Mouse (Mus musculus): ENCODE data around the gene S1pr1.

S1pr1 gene

DNA sequence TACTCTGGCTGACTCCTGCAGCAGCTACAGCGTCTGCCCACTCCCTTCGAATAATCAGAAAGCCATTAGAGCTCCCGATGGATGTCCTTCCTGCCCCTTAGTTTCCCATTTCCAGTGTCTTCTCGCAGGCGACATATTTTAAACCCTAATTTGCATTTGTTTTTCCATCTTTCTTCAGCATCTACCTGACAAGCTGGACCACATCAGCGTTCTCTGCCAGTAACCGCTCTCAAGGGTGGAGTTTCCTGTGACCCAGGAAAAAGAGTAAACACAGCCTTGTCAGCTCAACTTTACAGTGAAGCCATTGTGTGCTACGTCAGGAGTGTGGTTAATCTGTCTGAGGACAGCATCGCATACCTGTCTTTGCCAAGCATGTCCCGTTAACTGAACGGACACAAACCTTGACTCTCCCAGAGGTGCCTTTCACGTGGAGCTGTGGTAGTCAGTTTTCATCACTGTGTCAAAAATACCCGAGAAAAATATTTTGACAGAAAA is 41.2 kb downstream of the S1pr1 start:
- no peak for DNase-seq (ENCODE audit: low read depth, low spot score)

DNA sequence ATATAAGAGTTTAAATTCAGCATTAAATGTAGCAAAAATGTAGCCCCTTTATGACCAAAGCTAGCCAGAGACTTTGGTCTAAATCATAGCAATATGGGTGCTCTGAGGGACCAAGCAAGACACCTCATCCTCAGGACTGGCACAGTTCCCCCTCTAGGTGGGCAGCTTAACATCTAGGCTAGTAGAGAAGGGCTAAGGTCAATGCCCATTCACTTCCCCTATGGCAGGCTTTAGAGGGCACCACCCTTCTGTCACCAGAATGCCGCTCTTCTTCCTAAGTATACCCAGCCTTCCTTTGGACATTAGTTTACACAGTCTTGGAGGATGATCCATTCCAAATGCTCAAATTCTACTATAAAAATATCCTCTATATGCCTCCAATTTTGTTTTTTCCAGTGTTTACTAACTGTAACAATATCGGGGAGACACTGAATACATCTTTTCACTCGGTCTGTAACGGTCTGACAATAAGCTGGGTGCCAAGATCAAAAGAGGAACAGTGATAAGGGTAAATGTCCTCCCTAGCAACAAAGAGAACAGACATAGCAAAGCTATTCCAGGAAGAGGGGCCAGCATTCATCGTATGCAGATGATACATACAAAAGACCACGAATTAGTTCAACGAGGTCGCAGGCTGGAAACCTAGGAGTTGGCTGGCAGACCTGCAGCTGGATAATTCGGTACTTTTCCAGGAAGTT is 41.8 kb downstream of the S1pr1 start:
- no peak for DNase-seq (ENCODE audit: low read depth, low spot score)

DNA sequence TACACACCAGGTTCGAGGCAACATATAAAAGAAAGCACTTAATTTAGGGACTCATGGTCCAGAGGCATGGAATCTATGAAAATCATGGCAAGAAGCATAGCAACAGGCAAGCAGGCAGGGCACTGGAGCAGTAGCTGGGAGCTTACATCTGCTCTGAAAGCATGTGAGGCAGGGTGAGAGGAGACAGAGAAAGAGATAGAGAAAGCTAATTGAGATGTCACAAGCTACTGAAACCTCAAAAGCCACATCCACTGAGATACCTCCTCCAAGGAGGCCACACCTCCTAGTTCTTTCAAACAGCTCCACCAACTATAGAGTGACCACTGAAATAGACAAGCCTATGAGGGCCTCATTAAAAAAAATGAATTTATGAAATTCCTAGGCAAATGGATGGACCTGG is 45.6 kb downstream of the S1pr1 start:
- no peak for DNase-seq (ENCODE audit: low read depth, low spot score)

- DNase-seq (ENCODE audit: low read depth, low spot score), result no peak
Observed at GRCm38 (mm10) chr3:115667182-115667581, 47.7 kb downstream of the S1pr1 start.

GRCm38 (mm10) chr3:115666547-115666946 is 48.3 kb downstream of the S1pr1 start:
- no peak for DNase-seq (ENCODE audit: low read depth, low spot score)

GRCm38 (mm10) chr3:115664497-115664896 is 50.4 kb downstream of the S1pr1 start:
- DNase-seq (ENCODE audit: low read depth, low spot score), result no peak

DNA sequence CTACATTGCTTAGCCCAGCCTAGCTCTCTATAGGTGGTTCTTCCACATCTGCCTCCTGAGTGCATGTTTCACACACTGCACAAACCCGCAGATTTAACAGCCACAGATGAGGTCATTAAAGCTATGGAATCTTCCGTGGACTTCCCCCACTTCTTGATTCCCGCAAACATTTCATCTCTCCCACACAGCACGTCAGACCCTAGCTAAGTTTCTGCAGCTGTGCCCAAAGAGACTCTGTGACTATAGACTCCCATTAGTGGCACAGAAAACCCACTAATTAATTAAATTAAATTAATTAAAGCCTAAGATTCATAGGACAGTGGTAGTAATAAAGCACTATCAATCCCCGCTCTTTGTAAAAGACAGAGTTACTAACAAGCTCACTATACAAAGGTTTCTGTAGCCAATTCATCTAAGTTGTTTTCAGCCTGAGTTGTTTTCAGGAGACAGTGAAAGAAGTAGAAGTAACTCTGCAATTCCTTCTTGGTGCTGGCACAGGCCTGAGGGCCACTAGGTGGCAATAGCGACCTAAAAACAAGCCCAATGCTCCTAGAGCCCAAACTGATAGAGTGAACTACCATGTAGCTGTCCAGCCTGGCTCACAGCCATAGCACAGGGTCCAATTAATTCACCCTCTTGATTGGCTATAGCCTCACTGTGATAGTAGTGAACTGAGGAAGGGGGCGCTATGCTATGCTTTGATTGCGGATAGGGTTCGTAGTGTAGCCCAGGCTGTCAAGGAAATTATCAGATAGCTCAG is 54.0 kb downstream of the S1pr1 start:
- peak; percentile 88 for DNase-seq (ENCODE audit: low read depth, low spot score)

Data from ZHBTc4 (cell line).